ENCODE assay signal across 8 mouse cellular contexts in the genomic region with DNA sequence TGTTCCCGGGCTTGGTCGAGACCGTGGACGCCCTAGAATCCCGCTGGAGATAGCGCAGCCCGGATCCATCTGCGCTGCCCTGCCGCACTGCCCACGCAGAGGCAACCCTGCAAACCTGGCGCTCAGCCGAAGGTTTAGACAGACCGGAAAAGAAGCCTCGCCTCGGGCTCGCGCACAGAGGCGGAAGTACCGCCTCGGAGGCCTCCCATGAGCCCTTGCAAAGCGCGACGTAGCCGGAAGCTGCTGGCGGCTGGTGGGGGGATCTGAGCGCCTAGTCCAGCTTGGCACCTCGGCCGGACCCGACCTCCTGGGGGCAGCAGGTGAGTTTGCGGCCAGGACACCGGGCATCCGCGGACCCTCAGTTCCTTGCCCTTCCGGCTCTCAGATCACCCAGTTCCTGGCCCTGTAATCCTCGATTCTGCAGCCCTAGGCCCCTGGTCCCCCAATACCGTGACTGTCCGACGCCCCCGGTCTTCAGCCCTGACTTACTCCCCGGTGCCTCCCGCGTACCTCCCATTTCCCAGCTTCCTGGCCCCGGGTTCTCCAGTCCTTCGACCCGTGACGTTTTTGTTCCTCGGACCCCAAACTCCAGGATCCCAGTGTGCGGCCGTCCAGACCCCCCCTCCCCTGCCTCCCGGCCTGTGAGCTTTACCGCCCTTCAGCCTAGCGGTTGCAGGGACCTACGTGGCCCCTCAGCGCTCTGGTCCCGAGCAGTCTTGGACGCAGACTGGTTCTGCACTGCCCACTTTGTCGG. TPM values are rescaled to one million over a fixed set of nuclear protein-coding genes. Genes with fewer than 3 reads are reported as not detected.
DNase-seq lines count a peak whose midpoint lies in the region; ATAC-seq and TF ChIP-seq lines count a peak whose summit lies in the region.

Gene Arfgap1, plus strand, starts transcription at position 216 of the 754 bp plus-strand sequence.

- WGBS in forebrain, embryonic 10.5 days = under 1% methylated on average over 57 of the region's 57 CpGs
- WGBS in heart, embryonic 15.5 days = under 1% methylated on average over 57 of the region's 57 CpGs
- under 1% methylated on average over 56 of the region's 57 CpGs for WGBS in liver, embryonic 14.5 days (ENCODE audit: insufficient replicate concordance)
- under 1% methylated on average over 57 of the region's 57 CpGs for WGBS in neural tube, embryonic 11.5 days
- WGBS in stomach, postnatal 0 days = under 1% methylated on average over 57 of the region's 57 CpGs

- no peaks in the 10 kb centered on the region for H3K27me3 ChIP-seq in forebrain, embryonic 10.5 days (ENCODE audit: poor library complexity, severe bottlenecking)
- H3K27me3 ChIP-seq in heart, embryonic 15.5 days = no peaks in the 10 kb centered on the region
- no peaks in the 10 kb centered on the region for H3K27me3 ChIP-seq in liver, embryonic 14.5 days (ENCODE audit: control insufficient read depth, insufficient read depth, low read length)
- H3K27me3 ChIP-seq in neural tube, embryonic 11.5 days (ENCODE audit: control insufficient read depth, insufficient read depth, low read length) = no peaks in the 10 kb centered on the region
- H3K27me3 ChIP-seq in stomach, postnatal 0 days (ENCODE audit: control insufficient read depth, insufficient read depth, low read length) = no peaks in the 10 kb centered on the region

- peaks cover 28% of the 10 kb centered on the region for H3K4me1 ChIP-seq in forebrain, embryonic 10.5 days
- peaks cover 42% of the 10 kb centered on the region for H3K4me1 ChIP-seq in heart, embryonic 15.5 days (replicated peaks)
- H3K4me1 ChIP-seq in liver, embryonic 14.5 days (replicated peaks; ENCODE audit: control insufficient read depth in 2 of 2, insufficient read depth in 2 of 2, low read length in 1 of 2) = peaks cover 11 to 15% of the 10 kb centered on the region in 2 experiments
- H3K4me1 ChIP-seq in neural tube, embryonic 11.5 days (ENCODE audit: control insufficient read depth, insufficient read depth, low read length) = peaks cover 11% of the 10 kb centered on the region
- no peaks in the 10 kb centered on the region; the same call in 1 of the 2 replicates for H3K4me1 ChIP-seq in stomach, postnatal 0 days (replicated peaks; ENCODE audit: control insufficient read depth, insufficient read depth)

- peaks cover 34% of the 10 kb centered on the region for H3K36me3 ChIP-seq in forebrain, embryonic 10.5 days (replicated peaks)
- peaks cover 19% of the 10 kb centered on the region for H3K36me3 ChIP-seq in heart, embryonic 15.5 days
- H3K36me3 ChIP-seq in liver, embryonic 14.5 days (replicated peaks; ENCODE audit: control insufficient read depth, insufficient read depth, low read depth) = peaks cover 11% of the 10 kb centered on the region
- peaks cover 9% of the 10 kb centered on the region for H3K36me3 ChIP-seq in neural tube, embryonic 11.5 days (ENCODE audit: control insufficient read depth, insufficient read depth, low read length)
- peaks cover 10% of the 10 kb centered on the region for H3K36me3 ChIP-seq in stomach, postnatal 0 days (ENCODE audit: control insufficient read depth, insufficient read depth, low read length)

- H3K9ac ChIP-seq in heart, embryonic 15.5 days = peak within 1 kb of the TSS; percentile 91
- peak within 1 kb of the TSS; percentile 93 for H3K9ac ChIP-seq in liver, embryonic 14.5 days (replicated peaks)
- H3K9ac ChIP-seq in neural tube, embryonic 11.5 days (ENCODE audit: low read length) = peak within 1 kb of the TSS; percentile 91
- peak within 1 kb of the TSS; percentile 97 for H3K9ac ChIP-seq in stomach, postnatal 0 days (ENCODE audit: low read length)

- peak within 1 kb of the TSS; percentile 95 for H3K4me3 ChIP-seq in forebrain, embryonic 10.5 days
- peak within 1 kb of the TSS; percentile 89 for H3K4me3 ChIP-seq in heart, embryonic 15.5 days
- H3K4me3 ChIP-seq in liver, embryonic 14.5 days (ENCODE audit: insufficient read depth in 1 of 2, low read depth in 2 of 2, low read length in 2 of 2) = peak within 1 kb of the TSS; percentile 90 to 92
- H3K4me3 ChIP-seq in neural tube, embryonic 11.5 days (ENCODE audit: low read depth, low read length) = peak within 1 kb of the TSS; percentile 91
- H3K4me3 ChIP-seq in stomach, postnatal 0 days (ENCODE audit: low read depth, low read length) = peak within 1 kb of the TSS; percentile 90

- ATAC-seq in CD4-positive, CD25-positive, alpha-beta regulatory T cell, adult 4 months = peak; percentile 94
- ATAC-seq in heart, embryonic 15.5 days (replicated peaks; ENCODE audit: insufficient number of reproducible peaks, insufficient read depth, low FRiP score, low read depth) = peak; percentile 89
- ATAC-seq in liver, embryonic 14.5 days (ENCODE audit: insufficient read depth) = peak; percentile 90
- peak; percentile 85 for ATAC-seq in neural tube, embryonic 11.5 days (ENCODE audit: insufficient read depth, low FRiP score, low TSS enrichment)
- peak; percentile 87 for ATAC-seq in stomach, postnatal 0 days (ENCODE audit: low FRiP score, low TSS enrichment)

- peak; percentile 11; the same call in 1 of the 2 replicates for TF ChIP-seq CTCF in liver, embryonic 14.5 days (IDR thresholded peaks at IDR 0.05; ENCODE audit: low read depth)
- no peak; the same call in 1 of the 2 replicates for TF ChIP-seq CTCF in stomach, postnatal 0 days (IDR thresholded peaks at IDR 0.05; ENCODE audit: low read depth)

- peak within 1 kb of the TSS; percentile 94 for H3K27ac ChIP-seq in forebrain, embryonic 10.5 days
- H3K27ac ChIP-seq in heart, embryonic 15.5 days = peak within 1 kb of the TSS; percentile 90
- H3K27ac ChIP-seq in liver, embryonic 14.5 days = peak within 1 kb of the TSS; percentile 77
- peak within 1 kb of the TSS; percentile 70; the same call in 1 of the 2 replicates for H3K27ac ChIP-seq in neural tube, embryonic 11.5 days (ENCODE audit: low read depth, low read length)
- peak within 1 kb of the TSS; percentile 95 for H3K27ac ChIP-seq in stomach, postnatal 0 days (replicated peaks)

- peak; percentile 80 for DNase-seq in c-Kit-positive CD71-negative TER-119-negative erythroid progenitor cells, embryonic 14.5 days (ENCODE audit: low read depth)
- DNase-seq in forebrain, embryonic 10.5 days (ENCODE audit: extremely low spot score, low spot score) = peak; percentile 88
- DNase-seq in kidney, postnatal 25 days = peak; percentile 95 to 96
- peak; percentile 75 to 77 (median 76) for DNase-seq in liver, embryonic 14.5 days (ENCODE audit: low read depth in 3 of 3, low spot score in 3 of 3)
- peak; percentile 90 for DNase-seq in neural tube, embryonic 11.5 days (ENCODE audit: low spot score)
- peak; percentile 93 for DNase-seq in stomach, postnatal 0 days (ENCODE audit: low spot score)

- H3K4me2 ChIP-seq in heart, embryonic 15.5 days = peak within 1 kb of the TSS; percentile 66
- peak within 1 kb of the TSS; percentile 93 for H3K4me2 ChIP-seq in liver, embryonic 14.5 days (ENCODE audit: low read depth)
- H3K4me2 ChIP-seq in neural tube, embryonic 11.5 days (ENCODE audit: low read depth) = peak within 1 kb of the TSS; percentile 93
- peak within 1 kb of the TSS; percentile 80 for H3K4me2 ChIP-seq in stomach, postnatal 0 days (replicated peaks; ENCODE audit: low read depth)

- TF ChIP-seq EP300 in liver, embryonic 14.5 days (IDR thresholded peaks at IDR 0.05; ENCODE audit: low read depth) = no peak
- no peak for TF ChIP-seq EP300 in stomach, postnatal 0 days (optimal IDR thresholded peaks at IDR 0.05)

- H3K9me3 ChIP-seq in forebrain, embryonic 10.5 days = no peaks in the 10 kb centered on the region
- no peaks in the 10 kb centered on the region for H3K9me3 ChIP-seq in heart, embryonic 15.5 days (replicated peaks)
- H3K9me3 ChIP-seq in liver, embryonic 14.5 days (ENCODE audit: control insufficient read depth, low read length) = no peaks in the 10 kb centered on the region
- H3K9me3 ChIP-seq in neural tube, embryonic 11.5 days (ENCODE audit: control insufficient read depth, low read length) = no peaks in the 10 kb centered on the region
- no peaks in the 10 kb centered on the region for H3K9me3 ChIP-seq in stomach, postnatal 0 days (ENCODE audit: control insufficient read depth, low read length)

RNA-seq across cellular contexts. Expression of gene Arfgap1, which starts in this region (rescaled TPM):
- polyA plus RNA-seq in CD4-positive, CD25-positive, alpha-beta regulatory T cell, adult 4 months (2017; shearing (Covaris generic)) = 10 to 100 TPM; 42.6 to 73.0 TPM
- polyA plus RNA-seq in forebrain, embryonic 10.5 days (2016; fragmentation: Nextera tagmentation; extraction: Ambion mirVana) = 79.5 and 80.3 TPM in 2 replicates
- polyA plus RNA-seq in heart, embryonic 15.5 days (2015; fragmentation: Nextera tagmentation; extraction: Ambion mirVana) = 71.8 and 92.4 TPM in 2 replicates
- polyA plus RNA-seq in liver, embryonic 14.5 days (2012; rRNA removed) = 14.4 and 20.6 TPM in 2 replicates
- polyA plus RNA-seq in liver, embryonic 14.5 days (2014; fragmentation: Nextera tagmentation; extraction: Ambion mirVana) = 16.6 and 18.8 TPM in 2 replicates
- polyA plus RNA-seq in neural tube, embryonic 11.5 days (2014; fragmentation: Nextera tagmentation; extraction: Ambion mirVana) = 60.2 and 61.4 TPM in 2 replicates
- polyA plus RNA-seq in stomach, postnatal 0 days (2015; fragmentation: Nextera tagmentation; extraction: Ambion mirVana) = 45.1 and 45.2 TPM in 2 replicates

Comparison
In these comparisons a context has a peak if more than half of its experiments do, and no peak if none do; other contexts are left out.
1. Peak in every context shown above with its lines: DNase-seq, ATAC-seq, H3K4me3 ChIP-seq and H3K27ac ChIP-seq.